Mouse (Mus musculus) small intestine, adult 2 months (tissue): ENCODE data around the gene Gm26620. TPM values are rescaled to one million over a fixed set of nuclear protein-coding genes. Genes with fewer than 3 reads are reported as not detected.

Experiments used
- H3K27ac ChIP-seq: fragments of 200-500 bp; 2 replicates; pipeline ENCODE4 v1.5.1; 2012; ENCODE audit warnings: low read depth, low read length, control low read depth, inconsistent platforms; ENCODE audit not compliant: insufficient read depth
- H3K27me3 ChIP-seq: fragments of 200-500 bp; 2 replicates; pipeline ENCODE4 v1.6.1; 2012; ENCODE audit warnings: mild to moderate bottlenecking, moderate library complexity, low read length, inconsistent platforms; ENCODE audit not compliant: control insufficient read depth, insufficient read depth
- H3K36me3 ChIP-seq: fragments of 200-500 bp; 2 replicates; pipeline ENCODE4 v1.6.1; 2012; ENCODE audit warnings: mild to moderate bottlenecking, low read length, control low read depth, inconsistent platforms; ENCODE audit not compliant: control insufficient read depth, insufficient read depth
- H3K4me1 ChIP-seq: fragments of 200-500 bp; 2 replicates; pipeline ENCODE4 v1.6.1; 2012; ENCODE audit warnings: low read length, inconsistent platforms, mixed read lengths; ENCODE audit not compliant: control insufficient read depth, insufficient read depth, insufficient read length
- H3K4me3 ChIP-seq: fragments of 200-500 bp; 2 replicates; pipeline ENCODE4 v1.5.1; 2012; ENCODE audit warnings: low read depth, mild to moderate bottlenecking, control low read depth, inconsistent platforms, low read length, moderate library complexity
- CTCF ChIP-seq: fragments of 200-500 bp; IDR thresholded peaks from 2 replicates; pipeline ENCODE4 v1.5.1; 2012; ENCODE audit warnings: low read depth, mild to moderate bottlenecking, control low read depth, inconsistent platforms, low read length, moderate library complexity, mixed read lengths; ENCODE audit not compliant: insufficient replicate concordance, insufficient read length; ENCODE audit errors: extremely low read depth
- POLR2A ChIP-seq: fragments of 200-500 bp; IDR thresholded peaks from 2 replicates; pipeline ENCODE4 v1.6.1; 2012; ENCODE audit warnings: low read depth, mild to moderate bottlenecking, control low read depth, inconsistent platforms, low read length, moderate library complexity
- WGBS: fragments of 180-500 bp; shearing (Covaris S2); methylation state at CpG from one replicate; pipeline ENCODE4 v1.1.7; 2018; 5-methylcytosine and 5-hydroxymethylcytosine counted together
- polyA plus RNA-seq: library from polyadenylated mRNA; depleted of rRNA; stranded (reverse); fragments of >200 nt; gene quantifications from 2 replicates; pipeline ENCODE4 v1.2.3, GENCODE M21; 2012; rRNA removed

Gm26620 gene
- polyA plus RNA-seq: 1.1 and 1.5 TPM in 2 replicates

GRCm38 (mm10) chr1:170884978-170885561 is at the start of gene Gm26620, which contains the start of gene Dusp12:
Gm26620 (plus strand) TSS chr1:170885065.
Dusp12 (minus strand) TSS chr1:170885540.
- no peaks in the 10 kb centered on the region for H3K27me3 ChIP-seq
- WGBS: under 1% methylated on average over 46 of the region's 46 CpGs
- peaks cover 4% of the 10 kb centered on the region; the same call in 1 of the 2 replicates for H3K36me3 ChIP-seq
- H3K4me3 ChIP-seq: peak within 1 kb of the TSS; percentile 75
- H3K4me1 ChIP-seq: peaks cover 7% of the 10 kb centered on the region; the same call in 1 of the 2 replicates
- peak; percentile 39; the same call in 1 of the 2 replicates for TF ChIP-seq POLR2A
- TF ChIP-seq CTCF: peak; percentile 47; the same call in 1 of the 2 replicates
- peak within 1 kb of the TSS; percentile 84 for H3K27ac ChIP-seq

- H3K4me3 ChIP-seq: no peak overlapping the region
- no peaks in the 10 kb centered on the region for H3K27me3 ChIP-seq
- peaks cover 35% of the 10 kb centered on the region for H3K36me3 ChIP-seq
- no peak overlapping the region for H3K27ac ChIP-seq
- H3K4me1 ChIP-seq: no peaks in the 10 kb centered on the region
- TF ChIP-seq POLR2A (no peak), CTCF (no peak)
These were observed 45.2 kb upstream of the Gm26620 start for GRCm38 (mm10) chr1:170839685-170840084.

GRCm38 (mm10) chr1:170844380-170844779 is 40.5 kb upstream of the Gm26620 start:
- TF ChIP-seq POLR2A (no peak), CTCF (peak; percentile 37; the same call in 1 of the 2 replicates)
- no peaks in the 10 kb centered on the region for H3K27me3 ChIP-seq
- no peak overlapping the region for H3K27ac ChIP-seq
- H3K4me1 ChIP-seq: no peaks in the 10 kb centered on the region
- H3K36me3 ChIP-seq: peaks cover 41% of the 10 kb centered on the region
- no peak overlapping the region for H3K4me3 ChIP-seq
- WGBS: 77% methylated on average over 8 of the region's 8 CpGs

GRCm38 (mm10) chr1:170845448-170846307 is 39.2 kb upstream of the Gm26620 start:
- H3K36me3 ChIP-seq: peaks cover 43% of the 10 kb centered on the region
- no peak for TF ChIP-seq CTCF
- H3K4me1 ChIP-seq: no peaks in the 10 kb centered on the region
- 71% methylated on average over 10 of the region's 10 CpGs for whole genome bisulfite sequencing
- H3K27me3 ChIP-seq: no peaks in the 10 kb centered on the region
- H3K27ac ChIP-seq: peak overlapping the region; percentile 71
- peak overlapping the region; percentile 28; the same call in 1 of the 2 replicates for H3K4me3 ChIP-seq

GRCm38 (mm10) chr1:170850007-170850406 is 34.9 kb upstream of the Gm26620 start:
- Histone ChIP-seq H3K36me3 (peaks cover 48% of the 10 kb centered on the region), H3K27me3 (no peaks in the 10 kb centered on the region), H3K27ac (no peak overlapping the region), H3K4me1 (no peaks in the 10 kb centered on the region), H3K4me3 (no peak overlapping the region)
- TF ChIP-seq CTCF (no peak), POLR2A (no peak)
- WGBS: 81% methylated on average over 2 of the region's 2 CpGs

- Histone ChIP-seq H3K4me1 (0 out of 2 replicates have a peak, but pooled peaks cover 2% of the 10 kb centered on the region), H3K36me3 (peaks cover 39% of the 10 kb centered on the region), H3K27me3 (no peaks in the 10 kb centered on the region), H3K4me3 (no peak overlapping the region), H3K27ac (no peak overlapping the region)
- WGBS: 94% methylated on average over 23 of the region's 23 CpGs
- no peak for TF ChIP-seq CTCF
- no peak for TF ChIP-seq POLR2A
These were observed 33.9 kb upstream of the Gm26620 start for GRCm38 (mm10) chr1:170850637-170851624.

- no peak overlapping the region for H3K27ac ChIP-seq
- H3K4me3 ChIP-seq: no peak overlapping the region
- 78% methylated on average over 3 of the region's 3 CpGs for WGBS
- H3K36me3 ChIP-seq: peaks cover 29% of the 10 kb centered on the region
- TF ChIP-seq CTCF (no peak), POLR2A (no peak)
- H3K4me1 ChIP-seq: 0 out of 2 replicates have a peak, but pooled peaks cover 2% of the 10 kb centered on the region
- H3K27me3 ChIP-seq: no peaks in the 10 kb centered on the region
These were observed 31.3 kb upstream of the Gm26620 start for GRCm38 (mm10) chr1:170853604-170854003.
